Mouse (Mus musculus) heart, adult 9 months (tissue): Measurements from ENCODE around the gene Gm20449.
A peak's percentile ranks its signal among the peaks of the same experiment; 100 is the strongest.
"Not testable (repeated sequence)": the region's sequence is repeated elsewhere in the genome, so short reads cannot be mapped to it uniquely, and the experiment has no call there.

Experiments used
- DNase-seq, 2 experiments: peaks; one replicate each; pipeline ENCODE4 v3.0.0; 2022; ENCODE audit warnings: low spot score in 2 of 2

The Gm20449 gene

DNA sequence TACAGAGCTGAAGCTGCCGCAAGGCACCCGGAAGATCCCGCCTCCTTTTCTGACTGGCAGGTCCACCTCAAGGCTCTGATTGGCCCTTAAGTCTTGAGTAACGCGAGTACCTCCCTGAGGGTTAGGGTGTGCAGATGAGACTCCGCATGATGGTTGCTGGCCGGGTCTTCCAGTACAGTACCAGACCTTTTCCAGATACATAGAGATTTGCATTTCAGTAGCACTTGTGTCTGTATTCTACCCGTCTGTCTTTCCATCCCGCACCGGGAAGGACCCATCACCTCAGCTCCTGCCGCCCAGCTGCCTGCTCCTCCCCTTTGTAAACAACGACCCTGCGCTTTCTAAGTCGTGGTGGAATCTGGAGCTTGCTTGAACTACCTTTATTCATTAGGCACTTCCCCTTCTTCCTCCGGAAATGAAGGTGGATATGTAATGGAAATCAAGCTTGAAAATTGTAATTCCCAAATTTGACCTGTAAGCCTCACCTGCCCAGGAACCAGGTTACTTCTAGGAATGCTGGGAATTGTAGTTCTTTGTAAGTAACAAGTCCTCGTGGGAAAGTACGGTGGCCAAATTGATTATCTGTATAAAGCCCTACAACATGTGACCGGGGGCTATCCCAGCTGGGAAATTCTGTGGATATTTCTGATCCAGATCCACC, at the start of gene Gm20449, which contains the start of gene AW146154:
Gm20449 (minus strand) TSS at position 29 of the 661 bp plus-strand sequence.
AW146154 (minus strand) TSS at position 502 of the 661 bp plus-strand sequence.
- DNase-seq = peak; percentile 99

DNA sequence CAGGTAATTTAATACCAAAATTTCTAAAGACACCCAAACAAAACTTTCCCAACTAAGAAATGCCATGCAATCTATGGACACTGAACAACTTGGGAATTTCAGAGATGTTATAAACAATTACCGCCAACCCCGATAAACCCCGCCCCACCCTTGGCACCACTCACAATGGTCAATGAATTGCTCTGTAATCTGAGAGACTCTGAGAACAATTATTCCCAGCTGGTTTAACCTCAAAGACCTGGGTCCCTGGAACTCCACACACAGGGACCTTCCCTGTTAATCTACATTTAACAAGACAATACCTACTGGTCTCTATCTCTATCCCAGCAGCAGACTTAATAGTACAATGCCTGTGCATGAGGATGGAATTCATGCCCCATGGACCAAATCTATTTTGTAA, 13.5 kb upstream of the Gm20449 start:
- DNase-seq = no peak

DNA sequence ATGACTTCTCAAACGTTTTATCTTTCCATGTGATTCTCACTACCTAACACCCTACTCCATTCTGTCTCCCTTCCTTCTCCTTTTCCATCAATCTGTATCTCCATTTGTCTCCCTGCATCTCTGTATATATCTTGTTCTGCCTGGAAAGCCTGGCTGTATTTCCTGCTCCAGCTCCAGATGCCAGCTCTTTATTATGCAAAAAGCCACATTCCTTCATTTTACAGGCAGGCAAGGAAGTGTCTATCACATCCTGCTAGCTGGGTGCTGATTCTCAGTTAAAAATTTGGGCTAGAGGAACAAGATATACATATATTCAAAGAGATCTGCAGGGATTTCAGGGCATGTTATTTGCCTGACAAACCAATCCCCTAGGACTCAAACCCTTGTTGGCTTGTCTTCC, 13.0 kb upstream of the Gm20449 start:
- no peak for DNase-seq

DNA sequence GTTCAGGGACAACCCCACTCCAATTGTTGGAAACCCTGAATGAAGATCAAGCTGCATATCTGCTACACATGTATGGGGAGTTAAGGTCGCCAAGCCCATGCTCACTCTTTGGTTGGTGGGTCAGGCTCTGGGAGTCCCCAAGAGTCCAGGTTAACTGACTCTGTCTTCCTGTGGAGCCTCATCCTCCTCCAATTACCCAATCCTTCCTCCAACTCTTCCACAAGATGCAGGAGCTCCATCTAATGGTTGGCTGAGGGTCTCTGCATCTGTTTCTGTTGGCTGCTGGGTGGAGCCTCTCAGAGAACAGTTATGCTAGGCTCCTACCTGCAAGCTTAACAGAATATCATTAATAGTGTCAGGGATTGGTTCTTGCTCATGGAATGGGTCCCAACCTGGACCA, 3.2 kb upstream of the Gm20449 start:
- DNase-seq = no peak

DNA sequence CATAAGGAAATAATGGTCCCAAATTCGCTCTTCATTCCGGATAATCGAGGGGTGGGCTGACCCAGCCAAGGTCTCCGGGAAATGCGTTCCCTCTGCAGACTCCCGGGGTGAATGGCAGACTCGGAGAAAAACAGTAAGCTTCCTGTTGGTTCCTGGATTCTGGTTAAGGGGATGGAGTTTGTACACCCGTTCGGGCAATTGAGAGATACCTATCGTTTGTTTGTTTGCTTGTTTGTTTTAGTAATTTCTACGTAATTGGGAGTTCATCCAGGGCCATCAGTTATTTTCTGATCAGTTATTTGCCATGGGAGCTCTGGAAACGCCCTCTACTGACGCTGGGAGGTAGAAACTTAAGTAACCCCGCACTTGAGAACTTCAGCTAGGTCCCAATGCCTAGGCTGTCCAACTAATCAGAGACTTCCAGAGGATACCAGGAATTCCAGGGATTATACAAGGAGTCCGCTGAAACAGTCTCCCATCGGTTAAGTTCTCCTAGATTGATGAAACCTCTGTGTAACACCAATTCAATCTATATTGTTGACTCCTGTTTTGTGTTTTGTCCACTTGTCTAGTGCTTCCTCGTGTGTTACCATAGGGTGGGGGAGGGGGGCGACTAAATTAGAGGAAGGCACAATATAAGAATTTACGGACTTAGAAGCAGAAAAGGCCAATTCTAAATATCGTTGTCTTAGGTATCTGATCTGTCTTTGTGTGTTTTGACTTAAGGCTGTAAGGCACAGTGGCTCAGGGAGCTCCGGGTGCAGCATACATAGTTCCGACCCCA, 1.1 kb upstream of the Gm20449 start:
- peak; percentile 70 to 71 for DNase-seq

DNA sequence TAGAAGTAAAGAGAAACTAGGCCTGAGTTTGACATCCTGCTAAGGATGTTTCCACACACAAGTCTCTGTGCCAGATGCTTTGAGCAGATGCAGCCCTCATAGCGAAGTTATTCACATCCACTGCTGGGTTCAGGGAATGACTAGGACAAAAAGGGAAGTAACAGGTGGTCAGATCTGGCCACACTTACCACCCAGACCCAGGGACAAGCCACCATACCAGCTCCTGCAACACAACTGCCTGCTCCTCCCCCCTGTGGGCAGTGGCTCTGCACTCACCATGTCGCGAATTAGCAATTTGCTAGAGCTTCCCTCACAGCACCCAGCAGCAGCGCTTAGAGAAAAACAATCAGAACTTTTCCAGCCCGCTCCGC, 214 bp downstream of the Gm20449 start:
- not testable (repeated sequence) for DNase-seq

DNA sequence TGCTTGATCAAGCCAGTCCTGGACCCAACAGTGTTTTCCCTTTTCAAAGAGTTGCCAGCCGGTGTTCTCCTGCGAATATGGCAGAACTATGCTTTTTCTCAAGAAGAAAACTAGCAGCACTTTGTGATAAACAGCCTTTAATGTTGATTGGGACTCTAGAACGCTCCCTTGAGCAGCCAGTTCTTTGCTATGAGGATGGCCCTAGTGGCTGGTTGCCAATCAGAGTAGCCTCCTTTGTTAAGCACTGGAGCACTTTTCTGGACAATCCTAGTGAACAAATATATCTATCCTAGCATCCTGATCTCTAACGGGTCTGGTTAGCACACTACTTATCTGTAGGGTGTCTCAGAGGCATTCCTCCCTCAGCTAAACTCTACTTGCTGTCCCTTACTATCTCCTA, 753 bp downstream of the Gm20449 start:
- not testable (repeated sequence) for DNase-seq

DNA sequence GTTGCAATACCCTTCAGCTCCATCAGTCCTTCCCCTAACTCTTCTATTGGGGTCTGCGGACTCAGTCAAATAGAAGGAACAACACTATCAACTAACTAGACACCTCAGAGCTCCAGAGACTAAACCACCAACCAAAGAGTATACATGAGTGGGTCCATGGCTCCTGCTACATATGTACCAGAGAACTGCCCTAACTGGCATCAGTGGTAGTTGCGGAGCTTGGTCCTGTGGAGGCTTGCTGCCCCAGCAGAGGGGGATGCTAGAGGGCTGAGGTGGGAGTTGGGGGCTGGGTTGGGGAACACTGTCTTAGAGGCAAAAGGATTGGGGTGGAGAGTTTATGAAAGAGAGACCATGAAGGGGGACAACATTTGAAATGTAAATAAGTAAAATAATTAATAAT, 1.3 kb downstream of the Gm20449 start:
- DNase-seq = no peak

DNA sequence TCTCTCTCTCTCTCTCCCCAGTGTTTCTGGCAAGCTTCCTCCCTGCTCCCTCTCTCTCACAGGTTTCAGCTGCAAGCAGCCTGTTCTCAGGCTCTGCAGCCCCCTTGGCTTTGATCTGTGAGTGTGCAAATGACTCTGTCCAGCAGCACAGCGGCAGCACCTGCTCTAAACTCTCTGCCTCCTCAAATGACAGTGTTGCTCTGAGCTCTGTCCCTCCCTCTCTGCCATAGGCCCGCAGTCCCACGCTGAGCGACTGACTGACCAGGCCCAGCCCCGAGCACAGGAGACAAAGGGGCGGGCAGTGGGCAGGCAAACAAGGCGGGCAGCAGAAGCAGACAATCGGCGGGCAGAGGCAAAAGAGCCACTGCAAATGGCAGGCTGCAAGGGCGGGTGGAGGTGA, 47.4 kb downstream of the Gm20449 start:
- no peak for DNase-seq

DNA sequence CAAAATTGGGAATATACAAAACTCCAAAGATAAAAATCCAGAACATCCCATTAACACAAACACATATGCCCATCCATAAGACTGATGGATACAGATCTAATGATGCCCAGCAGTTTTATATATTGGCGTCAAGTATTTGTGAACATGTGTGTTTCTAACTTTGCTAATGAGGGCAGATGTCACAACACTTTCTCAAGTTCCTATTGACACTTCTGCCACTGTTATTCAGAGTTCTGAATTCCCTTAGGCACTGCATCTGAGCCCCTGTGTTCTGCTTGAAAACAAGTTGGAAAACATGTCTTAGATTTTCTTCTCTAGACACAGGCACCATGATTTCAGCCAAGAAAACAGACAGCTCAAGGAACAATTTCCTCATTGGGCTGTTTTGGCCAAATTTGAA, 50.6 kb downstream of the Gm20449 start, which contains the start of gene Vmn2r57:
Vmn2r57 (minus strand) TSS at position 101 of the 400 bp plus-strand sequence.
- not testable (repeated sequence) for DNase-seq

DNA sequence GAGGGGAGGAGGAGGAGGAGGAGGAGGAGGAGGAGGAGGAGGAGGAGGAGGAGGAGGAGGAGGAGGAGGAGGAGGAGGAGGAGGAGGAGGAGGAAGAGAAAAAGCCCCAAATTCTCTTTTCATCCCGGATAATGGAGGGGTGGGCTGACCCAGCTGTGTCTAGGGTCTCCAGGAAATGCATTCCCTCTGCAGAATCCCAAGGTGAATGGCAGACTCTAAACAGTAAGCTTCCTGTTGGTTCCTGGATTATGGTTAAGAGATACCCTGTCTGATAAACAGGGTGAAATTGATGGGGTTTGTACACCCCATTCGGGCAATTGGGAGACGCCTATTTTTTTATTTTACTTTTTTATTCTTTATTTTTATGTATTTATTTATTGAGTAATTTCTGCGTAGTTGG, 105.1 kb downstream of the Gm20449 start:
- no peak for DNase-seq

DNA sequence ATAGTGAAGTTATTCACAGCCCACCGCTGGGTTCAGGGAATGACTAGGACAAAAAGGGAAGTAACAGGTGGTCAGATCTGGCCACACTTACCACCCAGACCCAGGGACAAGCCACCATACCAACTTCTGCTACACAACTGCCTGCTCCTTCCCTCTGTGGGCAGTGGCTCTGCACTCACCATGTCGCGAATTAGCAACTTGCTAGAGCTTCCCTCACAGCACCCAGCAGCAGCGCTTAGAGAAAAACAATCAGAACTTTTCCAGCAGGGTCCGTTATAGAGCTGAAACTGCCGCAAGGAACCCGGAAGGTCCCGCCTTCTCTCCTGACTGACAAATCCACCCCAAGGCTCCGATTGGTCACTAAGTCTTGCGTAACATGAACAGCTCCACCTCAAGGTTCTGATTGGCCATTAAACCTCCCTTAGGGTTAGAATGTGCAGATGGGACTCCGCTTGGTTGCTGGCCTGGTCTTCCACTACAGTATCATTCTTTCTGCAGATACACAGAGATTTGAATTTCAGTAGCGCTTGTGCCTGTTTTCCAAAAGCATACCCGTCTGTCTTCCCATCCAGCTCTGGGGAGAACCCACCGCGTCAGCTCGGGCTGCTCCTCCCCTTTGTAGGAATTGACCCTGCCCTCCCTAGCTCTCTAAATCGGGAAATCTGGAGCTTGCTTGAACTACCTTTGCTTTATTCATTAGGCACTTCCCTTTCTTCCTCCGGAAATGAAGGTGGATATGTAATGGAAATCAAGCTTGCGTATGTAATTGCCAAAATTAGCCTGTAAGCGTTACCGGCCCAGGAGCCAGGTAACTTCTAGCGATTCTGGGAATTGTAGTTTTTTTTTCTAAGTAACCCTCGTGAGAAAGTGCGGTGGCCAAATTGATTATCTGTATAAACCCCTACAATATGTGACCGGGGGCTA, 105.9 kb downstream of the Gm20449 start, which contains the start of gene AI987944:
AI987944 (minus strand) TSS at position 332 of the 924 bp plus-strand sequence.
- DNase-seq = peak; percentile 89 to 90
